Mouse (Mus musculus) limb, embryonic 15.5 days (tissue): ENCODE measurements around the gene Gm21969. TPM values are rescaled to one million over a fixed set of nuclear protein-coding genes. Genes with fewer than 3 reads are reported as not detected.

Source experiments
- ATAC-seq: fragments of 200-750 bp; cut with Nextera tagmentation; 2 replicates; pipeline ENCODE4 v1.8.0; 2017; ENCODE audit warnings: low read depth, moderate TSS enrichment; ENCODE audit not compliant: insufficient number of reproducible peaks, low FRiP score, low TSS enrichment
- H3K27ac ChIP-seq: fragments of 300-500 bp; sonication (generic); 2 replicates; pipeline ENCODE4 v1.5.1; 2015; ENCODE audit warnings: moderate library complexity, mild to moderate bottlenecking, inconsistent platforms
- H3K27me3 ChIP-seq: fragments of 300-500 bp; sonication (generic); 2 replicates; pipeline ENCODE4 v1.6.1; 2015; ENCODE audit warnings: inconsistent platforms
- H3K36me3 ChIP-seq: fragments of 300-500 bp; sonication (generic); 2 replicates; pipeline ENCODE4 v1.6.1; 2015; ENCODE audit warnings: inconsistent platforms
- H3K4me1 ChIP-seq: fragments of 300-500 bp; sonication (generic); 2 replicates; pipeline ENCODE4 v1.6.1; 2015; ENCODE audit warnings: inconsistent platforms
- H3K4me2 ChIP-seq: fragments of 300-500 bp; sonication (generic); 2 replicates; pipeline ENCODE4 v1.6.1; 2015; ENCODE audit warnings: mild to moderate bottlenecking, inconsistent platforms
- H3K4me3 ChIP-seq: fragments of 300-500 bp; sonication (generic); 2 replicates; pipeline ENCODE4 v1.5.1; 2015; ENCODE audit warnings: mild to moderate bottlenecking, inconsistent platforms
- H3K9ac ChIP-seq: fragments of 300-500 bp; sonication (generic); 2 replicates; pipeline ENCODE4 v1.6.1; 2015; ENCODE audit warnings: inconsistent platforms
- H3K9me3 ChIP-seq: fragments of 300-500 bp; sonication (generic); 2 replicates; pipeline ENCODE4 v1.6.1; 2016; ENCODE audit warnings: inconsistent platforms
- WGBS: fragments of 180-500 bp; shearing (Covaris S2); methylation state at CpG from one replicate; pipeline ENCODE4 v1.1.7; 2015; 5-methylcytosine and 5-hydroxymethylcytosine counted together
- polyA plus RNA-seq: library from polyadenylated mRNA; unstranded; fragments of >200 nt; fragmentation: Nextera tagmentation; extraction: Ambion mirVana; gene quantifications from 2 replicates; pipeline ENCODE4 v1.2.1, GENCODE M21; 2015

Gm21969 gene
- polyA plus RNA-seq, 1 experiment from 2014 or later, result not detected

GRCm38 (mm10) chr4:139624116-139624489, 21.1 kb downstream of the Gm21969 start:
- Histone ChIP-seq H3K4me1 (peaks cover 24% of the 10 kb centered on the region), H3K27ac (no peak overlapping the region), H3K36me3 (no peaks in the 10 kb centered on the region), H3K9ac (no peak overlapping the region), H3K4me2 (no peak overlapping the region), H3K27me3 (no peaks in the 10 kb centered on the region), H3K4me3 (peak overlapping the region; percentile 78), H3K9me3 (no peaks in the 10 kb centered on the region)
- 65% methylated on average over 5 of the region's 5 CpGs for WGBS
- ATAC-seq, result no peak

GRCm38 (mm10) chr4:139624706-139625105, 21.7 kb downstream of the Gm21969 start:
- Histone ChIP-seq H3K9ac (no peak overlapping the region), H3K9me3 (no peaks in the 10 kb centered on the region), H3K4me1 (peaks cover 24% of the 10 kb centered on the region), H3K27ac (no peak overlapping the region), H3K36me3 (no peaks in the 10 kb centered on the region), H3K27me3 (no peaks in the 10 kb centered on the region), H3K4me2 (no peak overlapping the region), H3K4me3 (no peak overlapping the region)
- WGBS, result 62% methylated on average over 10 of the region's 10 CpGs
- ATAC-seq, result no peak

GRCm38 (mm10) chr4:139627361-139627760, 24.4 kb downstream of the Gm21969 start:
- Histone ChIP-seq H3K9ac (no peak overlapping the region), H3K4me3 (no peak overlapping the region), H3K27me3 (no peaks in the 10 kb centered on the region), H3K36me3 (no peaks in the 10 kb centered on the region), H3K27ac (no peak overlapping the region), H3K4me1 (peaks cover 22% of the 10 kb centered on the region), H3K9me3 (no peaks in the 10 kb centered on the region), H3K4me2 (no peak overlapping the region)
- WGBS, result 90% methylated on average over 11 of the region's 11 CpGs
- no peak for ATAC-seq

- Histone ChIP-seq H3K36me3 (no peaks in the 10 kb centered on the region), H3K27ac (no peak overlapping the region), H3K9ac (no peak overlapping the region), H3K9me3 (no peaks in the 10 kb centered on the region), H3K4me2 (no peak overlapping the region), H3K4me1 (peaks cover 5% of the 10 kb centered on the region; the same call in 1 of the 2 replicates), H3K4me3 (no peak overlapping the region), H3K27me3 (no peaks in the 10 kb centered on the region)
- 70% methylated on average over 10 of the region's 10 CpGs for WGBS
- no peak for ATAC-seq
Observed at GRCm38 (mm10) chr4:139630171-139630570, 27.2 kb downstream of the Gm21969 start.

- H3K36me3 ChIP-seq, result 0 out of 2 replicates have a peak, but pooled peaks cover 3% of the 10 kb centered on the region
- no peaks in the 10 kb centered on the region for H3K9me3 ChIP-seq
- H3K27me3 ChIP-seq, result no peaks in the 10 kb centered on the region
- 48% methylated on average over 5 of the region's 5 CpGs for WGBS
- no peak overlapping the region for H3K4me2 ChIP-seq
- H3K4me1 ChIP-seq, result peaks cover 5% of the 10 kb centered on the region; the same call in 1 of the 2 replicates
- no peak for ATAC-seq
- no peak overlapping the region for H3K9ac ChIP-seq
- no peak overlapping the region for H3K27ac ChIP-seq
- no peak overlapping the region for H3K4me3 ChIP-seq
Observed at GRCm38 (mm10) chr4:139631141-139631540, 28.2 kb downstream of the Gm21969 start.

GRCm38 (mm10) chr4:139631569-139632253, 28.7 kb downstream of the Gm21969 start:
- Histone ChIP-seq H3K27me3 (no peaks in the 10 kb centered on the region), H3K9me3 (no peaks in the 10 kb centered on the region), H3K27ac (no peak overlapping the region), H3K4me2 (no peak overlapping the region), H3K9ac (no peak overlapping the region), H3K4me3 (no peak overlapping the region), H3K4me1 (peaks cover 5% of the 10 kb centered on the region; the same call in 1 of the 2 replicates), H3K36me3 (0 out of 2 replicates have a peak, but pooled peaks cover 3% of the 10 kb centered on the region)
- ATAC-seq, result no peak
- 85% methylated on average over 7 of the region's 7 CpGs for WGBS

GRCm38 (mm10) chr4:139632254-139632580, 29.2 kb downstream of the Gm21969 start:
- Histone ChIP-seq H3K4me2 (no peak overlapping the region), H3K36me3 (0 out of 2 replicates have a peak, but pooled peaks cover 3% of the 10 kb centered on the region), H3K27me3 (no peaks in the 10 kb centered on the region), H3K4me1 (peaks cover 5% of the 10 kb centered on the region; the same call in 1 of the 2 replicates), H3K27ac (no peak overlapping the region), H3K4me3 (no peak overlapping the region), H3K9me3 (no peaks in the 10 kb centered on the region), H3K9ac (no peak overlapping the region)
- 78% methylated on average over 10 of the region's 10 CpGs for WGBS
- ATAC-seq, result no peak

GRCm38 (mm10) chr4:139636373-139636772, 33.4 kb downstream of the Gm21969 start:
- no peaks in the 10 kb centered on the region for H3K9me3 ChIP-seq
- no peak overlapping the region for H3K4me3 ChIP-seq
- H3K4me2 ChIP-seq, result no peak overlapping the region
- no peak for ATAC-seq
- no peak overlapping the region for H3K27ac ChIP-seq
- H3K36me3 ChIP-seq, result 0 out of 2 replicates have a peak, but pooled peaks cover 8% of the 10 kb centered on the region
- peaks cover 9% of the 10 kb centered on the region for H3K27me3 ChIP-seq
- H3K9ac ChIP-seq, result no peak overlapping the region
- H3K4me1 ChIP-seq, result peaks cover 12% of the 10 kb centered on the region
- WGBS, result 23% methylated on average over 7 of the region's 7 CpGs

- no peak overlapping the region for H3K4me2 ChIP-seq
- H3K9me3 ChIP-seq, result no peaks in the 10 kb centered on the region
- no peak for ATAC-seq
- H3K27ac ChIP-seq, result no peak overlapping the region
- H3K27me3 ChIP-seq, result peaks cover 24% of the 10 kb centered on the region
- 79% methylated on average over 9 of the region's 9 CpGs for WGBS
- no peak overlapping the region for H3K9ac ChIP-seq
- H3K4me3 ChIP-seq, result no peak overlapping the region
- peaks cover 24% of the 10 kb centered on the region for H3K4me1 ChIP-seq
- H3K36me3 ChIP-seq, result 0 out of 2 replicates have a peak, but pooled peaks cover 8% of the 10 kb centered on the region
Observed at GRCm38 (mm10) chr4:139637847-139638246, 34.9 kb downstream of the Gm21969 start.

GRCm38 (mm10) chr4:139638356-139638755, 35.4 kb downstream of the Gm21969 start:
- 0 out of 2 replicates have a peak, but pooled peaks cover 8% of the 10 kb centered on the region for H3K36me3 ChIP-seq
- H3K4me1 ChIP-seq, result peaks cover 24% of the 10 kb centered on the region
- H3K4me2 ChIP-seq, result no peak overlapping the region
- 90% methylated on average over 16 of the region's 16 CpGs for WGBS
- no peak overlapping the region for H3K4me3 ChIP-seq
- no peaks in the 10 kb centered on the region for H3K9me3 ChIP-seq
- H3K27ac ChIP-seq, result no peak overlapping the region
- H3K27me3 ChIP-seq, result peaks cover 29% of the 10 kb centered on the region
- no peak overlapping the region for H3K9ac ChIP-seq
- no peak for ATAC-seq

GRCm38 (mm10) chr4:139639801-139640200, 36.8 kb downstream of the Gm21969 start:
- H3K9ac ChIP-seq, result no peak overlapping the region
- H3K4me2 ChIP-seq, result no peak overlapping the region

GRCm38 (mm10) chr4:139640333-139640732, 37.3 kb downstream of the Gm21969 start:
- no peak for ATAC-seq
- no peak overlapping the region for H3K4me3 ChIP-seq
- WGBS, result 34% methylated on average over 12 of the region's 12 CpGs
- H3K4me2 ChIP-seq, result no peak overlapping the region
- H3K4me1 ChIP-seq, result peaks cover 24% of the 10 kb centered on the region
- H3K27me3 ChIP-seq, result peaks cover 31% of the 10 kb centered on the region
- 0 out of 2 replicates have a peak, but pooled peaks cover 11% of the 10 kb centered on the region for H3K36me3 ChIP-seq
- no peak overlapping the region for H3K9ac ChIP-seq
- no peaks in the 10 kb centered on the region for H3K9me3 ChIP-seq
- H3K27ac ChIP-seq, result no peak overlapping the region

More at GRCm38 (mm10) chr4:139639801-139640200, 36.8 kb downstream of the Gm21969 start:
- 28% methylated on average over 12 of the region's 12 CpGs for WGBS
- Histone ChIP-seq H3K27me3 (peaks cover 31% of the 10 kb centered on the region), H3K27ac (no peak overlapping the region), H3K36me3 (0 out of 2 replicates have a peak, but pooled peaks cover 8% of the 10 kb centered on the region), H3K4me3 (no peak overlapping the region), H3K4me1 (peaks cover 24% of the 10 kb centered on the region), H3K9me3 (no peaks in the 10 kb centered on the region)
- no peak for ATAC-seq
